Mouse (Mus musculus) ovary, postnatal 10 days (tissue): ENCODE measurements around the gene Kirrel3.

Source experiments
- DNase-seq: peaks from one replicate; pipeline ENCODE4 v3.0.0; 2022; ENCODE audit warnings: low spot score

Kirrel3 gene

DNA sequence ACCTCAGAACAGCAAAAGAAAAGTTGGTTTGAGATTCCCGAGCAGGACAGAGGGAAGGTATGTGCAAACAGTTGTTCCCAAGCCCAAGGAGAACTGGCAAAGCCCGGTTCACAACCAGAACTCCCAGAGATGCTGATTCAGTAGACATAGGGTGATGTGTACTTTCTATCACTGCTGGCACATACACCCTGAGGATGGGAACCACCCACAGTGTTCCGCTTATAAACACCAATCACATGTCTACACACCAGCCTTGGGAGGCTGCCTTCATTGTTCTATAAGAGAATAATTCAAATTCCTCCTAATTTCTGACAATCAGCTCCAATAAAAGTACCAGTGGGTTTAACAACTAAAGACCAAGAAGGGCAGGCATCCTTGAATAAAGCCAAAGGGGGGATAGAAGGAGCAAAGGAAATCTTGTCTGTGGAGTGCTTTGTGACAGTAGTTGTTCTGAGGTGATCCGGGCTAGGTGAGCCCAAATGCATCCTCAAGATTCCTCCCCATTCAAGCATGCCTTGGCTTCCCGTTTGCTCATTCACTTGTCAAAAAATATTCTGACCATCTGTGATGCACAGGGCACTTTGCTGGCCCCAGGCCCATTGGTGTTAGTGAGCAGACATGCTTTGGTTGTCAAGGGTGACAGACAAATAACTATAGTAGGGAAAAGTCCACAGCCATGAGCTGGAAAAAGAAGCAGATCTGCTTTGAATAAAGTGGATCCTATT is 266.5 kb downstream of the Kirrel3 start:
- no peak for DNase-seq

DNA sequence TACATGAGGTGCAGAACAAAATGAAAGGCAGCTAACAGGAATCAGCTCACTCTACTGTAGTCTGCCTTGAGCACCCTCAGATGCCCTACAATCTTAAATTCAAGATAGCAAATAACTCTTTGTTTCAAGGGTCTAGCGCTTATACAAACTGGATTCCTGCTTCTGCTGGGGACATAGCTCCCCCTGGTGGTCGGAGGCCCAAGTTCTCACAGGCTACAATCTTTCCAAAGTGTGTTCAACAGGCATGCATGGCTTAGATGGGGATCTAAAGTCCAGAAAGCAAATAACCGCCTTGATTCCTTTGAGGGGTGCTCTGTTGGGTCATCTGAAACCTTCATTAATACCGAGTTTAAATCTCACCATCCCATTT is 267.1 kb downstream of the Kirrel3 start:
- peak; percentile 65 for DNase-seq

GRCm38 (mm10) chr9:34753891-34754290 is 268.2 kb downstream of the Kirrel3 start:
- no peak for DNase-seq

DNA sequence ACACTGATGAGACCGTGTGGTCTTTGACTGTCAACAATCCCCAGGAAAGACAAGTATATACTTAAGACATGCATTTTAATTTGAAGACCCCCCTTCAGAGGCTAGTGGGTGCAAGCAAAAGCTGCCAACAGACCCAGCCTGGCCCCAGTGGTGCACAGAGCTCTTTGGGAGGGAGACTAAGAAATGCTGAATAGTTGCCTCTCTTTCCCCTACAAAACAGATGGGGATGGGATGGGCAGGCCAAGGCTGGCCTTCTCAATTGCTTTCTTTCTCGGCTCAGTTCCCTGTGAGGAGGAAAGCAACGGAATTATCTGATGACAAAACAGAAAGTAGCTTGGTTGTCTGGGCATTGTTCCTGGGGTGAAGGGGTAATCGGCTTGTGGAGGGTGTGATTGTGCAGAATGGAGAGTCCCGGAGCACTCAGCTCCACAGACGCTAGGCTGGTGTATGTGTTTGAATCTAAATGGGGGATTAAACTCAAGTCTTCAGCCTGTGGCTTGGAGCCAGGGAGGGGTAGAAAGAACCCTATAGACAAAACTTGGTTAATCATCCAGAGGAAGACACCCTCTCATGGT is 268.9 kb downstream of the Kirrel3 start:
- no peak for DNase-seq

- no peak for DNase-seq
Measured at GRCm38 (mm10) chr9:34756055-34756454, 270.4 kb downstream of the Kirrel3 start.

- no peak for DNase-seq
Measured at GRCm38 (mm10) chr9:34758925-34759324, 273.2 kb downstream of the Kirrel3 start.

DNA sequence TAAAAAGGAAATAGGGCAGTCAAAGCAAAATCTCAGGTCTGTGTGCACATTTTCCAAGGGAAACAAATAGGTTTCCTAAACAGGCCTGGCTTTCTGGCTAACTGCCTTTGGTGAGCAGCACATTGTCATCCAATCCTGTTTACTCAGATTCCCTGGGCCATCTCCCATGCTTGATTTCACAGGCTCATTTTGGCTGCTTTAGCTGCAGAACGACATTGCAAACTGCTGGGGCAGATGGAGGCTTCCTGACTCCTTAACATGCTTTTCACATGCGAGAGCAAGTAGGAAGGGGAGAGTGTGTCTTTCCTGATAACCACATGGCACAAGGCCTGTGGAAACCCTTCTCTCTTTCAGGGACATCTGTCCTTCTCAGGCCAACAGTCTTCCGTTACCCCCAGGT is 274.8 kb downstream of the Kirrel3 start:
- DNase-seq = no peak

DNA sequence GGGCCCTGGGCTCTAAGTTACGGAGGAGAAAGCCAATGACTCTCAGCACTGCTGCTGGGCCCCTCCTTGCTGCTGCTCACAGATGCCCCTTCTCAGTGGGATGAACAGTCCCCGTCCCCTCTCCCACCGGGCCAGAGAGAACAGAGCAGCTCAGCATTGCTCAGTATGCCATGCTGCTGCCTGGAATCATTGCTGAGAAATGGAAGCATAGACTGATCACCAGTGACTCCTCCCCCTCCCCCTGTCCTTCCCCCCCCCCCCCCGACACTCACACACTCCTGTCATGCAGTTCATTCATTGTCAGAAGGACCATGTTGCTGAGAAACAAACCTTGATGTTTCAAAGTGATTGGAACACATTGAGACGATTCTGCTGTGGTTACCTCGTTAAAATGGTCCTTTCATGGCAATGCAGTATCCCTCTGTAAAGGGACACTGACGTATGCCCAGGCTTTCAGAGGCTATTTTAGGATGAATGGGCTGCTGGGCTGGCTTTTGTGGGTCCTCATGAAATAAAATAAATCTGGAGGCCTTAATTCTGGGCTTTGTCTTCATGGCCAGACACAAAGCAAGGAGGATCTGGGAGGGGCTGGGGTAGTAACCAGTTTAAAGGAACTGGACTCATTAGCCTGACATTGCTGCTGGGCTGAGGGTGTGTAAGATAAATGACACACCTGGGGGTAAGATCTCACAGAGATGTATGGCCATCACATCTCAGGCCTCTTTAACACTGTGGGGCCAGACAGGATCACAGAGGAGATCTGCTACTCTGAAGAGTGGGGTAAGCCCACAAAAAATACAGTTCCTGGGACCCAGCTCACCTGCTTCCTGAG is 281.3 kb downstream of the Kirrel3 start:
- DNase-seq = no peak

GRCm38 (mm10) chr9:34768961-34769360 is 283.3 kb downstream of the Kirrel3 start:
- DNase-seq = no peak

DNA sequence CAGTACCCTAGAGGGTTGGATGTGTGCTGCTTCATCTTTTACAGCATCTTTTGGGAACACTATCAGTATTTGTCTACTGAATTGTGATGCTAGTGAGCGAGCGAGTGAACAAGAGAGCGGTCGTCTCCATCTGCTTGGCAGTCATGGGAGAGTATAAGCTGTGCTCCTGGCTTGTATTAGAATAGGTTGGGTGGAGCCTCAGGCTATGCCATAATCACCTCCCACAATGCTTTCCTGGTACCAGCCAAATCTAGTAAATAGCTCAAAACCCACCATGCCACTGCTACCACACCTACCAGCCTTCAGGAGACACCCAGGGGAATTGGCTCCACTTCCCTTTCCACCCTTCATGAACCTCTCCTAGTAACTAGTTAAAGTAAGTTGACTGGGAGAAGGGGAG is 285.3 kb downstream of the Kirrel3 start:
- DNase-seq = no peak

GRCm38 (mm10) chr9:34771401-34771800 is 285.7 kb downstream of the Kirrel3 start:
- DNase-seq = no peak

DNA sequence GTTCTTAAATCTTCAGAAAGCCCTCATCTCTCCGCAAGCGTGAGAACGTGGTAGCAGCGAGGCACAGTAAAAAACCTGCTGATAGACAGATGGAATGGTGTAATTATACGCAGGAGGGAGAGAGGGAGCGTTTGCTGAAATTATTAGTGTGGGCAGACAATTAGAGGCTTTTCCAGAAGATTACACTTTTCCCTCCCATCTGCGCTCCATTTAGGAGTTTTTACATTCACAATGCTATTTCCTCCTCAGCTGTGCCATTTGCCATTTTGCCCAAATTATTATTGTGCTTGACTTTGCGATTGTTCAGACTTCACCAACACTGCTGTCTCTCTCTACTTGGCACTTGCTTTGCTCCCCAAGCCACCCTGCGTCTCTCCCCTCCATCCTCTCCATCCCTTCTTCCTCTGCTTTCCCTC is 286.3 kb downstream of the Kirrel3 start:
- DNase-seq = no peak

GRCm38 (mm10) chr9:34781356-34781755 is 295.7 kb downstream of the Kirrel3 start:
- no peak for DNase-seq

DNA sequence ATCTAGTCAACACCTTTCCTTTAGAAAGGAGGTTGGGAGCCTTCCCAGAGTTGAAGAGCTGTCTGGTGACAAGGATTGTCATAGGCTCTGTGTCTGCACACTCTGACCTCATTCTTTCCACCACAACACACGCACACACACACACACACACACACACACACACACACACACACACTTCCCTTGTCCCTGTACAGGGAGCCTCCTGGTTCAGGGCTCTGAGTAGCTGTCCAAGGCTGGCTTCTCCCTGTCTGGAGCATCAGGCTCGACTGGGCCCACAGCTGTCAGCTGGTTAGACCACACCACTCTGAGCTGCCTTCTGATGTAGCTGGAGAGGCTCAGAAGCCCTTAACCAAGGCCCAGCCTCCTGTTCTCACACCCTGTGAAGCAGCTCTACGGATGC is 302.2 kb downstream of the Kirrel3 start:
- DNase-seq = no peak

GRCm38 (mm10) chr9:34795226-34795625 is 309.5 kb downstream of the Kirrel3 start:
- no peak for DNase-seq

DNA sequence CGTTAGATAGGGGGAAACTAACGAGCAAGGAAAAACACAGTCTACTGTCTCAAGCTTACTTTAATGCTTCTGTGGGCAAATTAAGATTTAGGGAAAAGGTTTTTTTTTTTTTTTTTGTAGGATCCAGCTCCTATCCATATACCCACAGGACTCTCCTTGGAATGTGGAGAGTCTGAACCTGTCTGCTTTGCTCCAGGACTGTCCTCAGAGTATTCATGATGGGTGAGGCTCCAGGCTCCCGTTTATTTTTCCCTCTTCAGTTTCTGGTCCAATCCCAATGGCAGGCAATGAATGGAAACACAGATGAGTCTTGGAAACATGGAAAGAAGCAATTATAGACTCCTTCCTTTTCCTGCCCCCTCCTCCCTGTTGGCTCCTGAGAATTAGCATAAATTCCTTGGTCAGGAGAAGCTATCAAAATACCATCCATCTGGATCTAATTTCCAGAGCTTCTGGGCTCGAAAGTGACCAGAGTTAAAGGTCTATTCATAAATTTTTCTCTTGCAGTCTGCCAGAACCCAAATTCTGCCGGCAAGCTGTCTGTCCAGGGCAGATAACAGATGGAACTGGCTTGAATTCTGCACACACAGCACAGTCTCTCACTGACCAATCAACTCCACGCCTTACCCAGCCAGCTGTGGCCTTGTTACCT is 312.1 kb downstream of the Kirrel3 start:
- DNase-seq = no peak

DNA sequence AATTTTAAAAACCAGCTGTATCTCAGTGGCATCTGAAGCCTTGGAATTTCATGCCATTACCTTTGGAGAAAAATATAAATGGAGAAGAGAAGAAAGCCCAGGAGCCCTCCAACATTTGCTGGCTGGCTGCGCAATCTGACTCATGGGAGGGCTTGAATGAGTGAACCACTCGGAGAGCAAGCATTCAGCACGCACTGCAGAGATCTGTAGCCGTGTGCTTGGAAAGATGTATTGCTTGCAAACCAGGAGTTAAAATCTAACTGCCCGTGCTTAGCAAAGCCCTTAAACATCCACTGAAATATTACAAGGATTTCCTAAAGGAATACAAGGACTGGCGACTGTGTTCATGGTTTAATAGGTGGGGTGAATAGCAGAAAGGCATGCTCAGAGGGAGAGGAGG is 316.0 kb downstream of the Kirrel3 start:
- no peak for DNase-seq

GRCm38 (mm10) chr9:34806854-34807253 is 321.2 kb downstream of the Kirrel3 start:
- no peak for DNase-seq

DNA sequence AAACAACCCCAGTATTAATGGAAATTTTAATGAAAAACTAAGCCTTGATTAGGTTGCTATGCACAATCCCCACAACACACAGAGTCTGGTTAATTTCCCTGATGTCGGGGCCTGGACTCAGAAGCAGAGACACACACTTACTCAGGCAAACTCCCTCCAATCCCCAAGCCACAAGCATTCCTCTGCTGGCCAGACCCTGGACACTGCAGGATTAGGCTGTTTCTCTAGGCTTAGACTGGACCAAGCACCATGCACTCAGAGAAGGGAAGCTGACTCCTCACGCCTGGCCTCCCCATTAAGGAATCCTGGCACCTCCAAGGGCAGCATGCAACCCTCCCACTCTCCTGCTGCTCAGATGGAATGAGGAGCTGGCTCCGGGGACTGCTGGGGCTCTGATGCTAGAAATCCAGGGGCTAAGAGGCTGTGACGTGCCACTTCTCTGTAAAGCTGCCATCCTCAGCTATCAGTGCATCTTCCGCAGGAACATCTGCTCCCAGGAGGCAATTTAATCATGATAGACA is 324.4 kb downstream of the Kirrel3 start:
- DNase-seq = no peak

DNA sequence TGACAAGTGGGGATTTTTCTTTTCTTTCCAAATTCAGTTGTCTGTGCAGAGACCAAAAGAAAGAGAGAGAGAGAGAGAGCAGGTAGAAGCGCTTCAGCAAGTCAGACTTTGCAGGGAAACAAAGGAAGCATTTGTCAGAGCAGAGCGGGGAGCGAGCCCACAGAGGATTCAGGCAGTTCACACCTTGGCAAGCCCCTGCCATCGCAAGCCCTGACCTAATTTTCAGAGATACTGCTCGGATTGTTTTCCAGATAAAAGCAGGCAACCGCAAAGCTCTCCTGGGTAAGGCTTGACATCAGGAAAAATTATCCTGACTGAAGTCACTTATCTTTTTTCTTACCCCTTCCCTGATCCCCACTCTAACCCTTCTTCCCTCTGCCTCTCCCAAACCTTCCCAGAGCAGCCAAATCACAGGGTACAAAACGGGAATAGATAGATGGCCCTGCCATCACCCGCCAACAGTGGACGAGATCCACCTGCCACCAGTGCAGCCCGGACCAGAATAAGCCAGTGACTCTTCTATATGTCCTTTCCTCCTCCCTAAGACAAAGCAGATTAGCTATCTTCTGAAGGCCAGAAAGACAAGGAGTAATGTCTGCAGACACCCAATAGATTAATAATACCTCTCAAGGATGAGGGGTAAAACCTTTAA is 332.8 kb downstream of the Kirrel3 start:
- DNase-seq = no peak

GRCm38 (mm10) chr9:34824358-34825088 is 338.8 kb downstream of the Kirrel3 start:
- no peak for DNase-seq
